Mouse (Mus musculus): ENCODE results near the gene Fam53a. TPM values are rescaled to one million over a fixed set of nuclear protein-coding genes. Genes with fewer than 3 reads are reported as not detected.
A peak's percentile ranks its signal among the peaks of the same experiment; 100 is the strongest.

The Fam53a gene
- 20.5 and 21.0 TPM in 2 replicates for polyA plus RNA-seq (2015; fragmentation: Nextera tagmentation; extraction: Ambion mirVana)

DNA sequence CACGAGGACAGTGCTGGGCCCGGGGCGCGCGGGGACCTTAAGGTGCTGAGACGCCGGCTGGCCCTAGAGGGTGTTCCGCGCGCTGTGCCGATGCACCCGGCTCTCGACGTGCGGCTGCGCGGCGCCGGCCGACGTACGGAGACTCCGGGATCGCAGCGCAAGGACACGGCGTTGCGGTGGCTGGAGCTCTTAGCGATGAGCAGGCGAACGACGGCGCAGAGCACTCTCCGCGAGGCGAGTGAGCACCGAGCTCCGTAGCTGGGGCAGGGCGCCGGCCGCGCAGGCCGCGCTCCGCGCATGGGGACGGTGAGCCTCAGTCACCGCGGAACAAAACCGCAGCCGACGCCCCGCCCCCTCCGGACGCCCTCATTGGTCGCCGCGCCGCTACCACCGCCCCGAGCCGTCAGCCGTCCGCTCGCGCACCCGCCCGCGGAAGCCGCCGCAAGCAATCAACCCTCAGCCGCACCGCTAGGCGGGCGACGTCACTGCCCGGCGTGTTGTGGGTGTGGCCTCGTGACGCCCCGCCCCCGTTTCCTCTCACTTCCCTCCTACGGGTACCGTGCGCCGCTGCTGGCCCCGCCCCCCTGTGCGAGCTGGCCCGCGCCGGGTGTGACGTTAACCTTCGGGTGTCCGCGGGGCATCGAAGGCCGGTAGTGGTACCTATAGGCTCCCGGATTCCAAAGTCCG, at the start of gene Fam53a, which contains the start of gene Gm9903:
Fam53a (minus strand) TSS at position 335 of the 687 bp plus-strand sequence.
Gm9903 (plus strand) TSS at position 625 of the 687 bp plus-strand sequence.
- 2% methylated on average over 80 of the region's 99 CpGs for WGBS (ENCODE audit: insufficient replicate concordance)

GRCm38 (mm10) chr5:33678244-33678643, 48.8 kb upstream of the Fam53a start:
- Histone ChIP-seq H3K4me3 (ENCODE audit: low read depth, low read length) (no peak overlapping the region), H3K9me3 (ENCODE audit: low read length) (no peaks in the 10 kb centered on the region), H3K4me1 (ENCODE audit: insufficient read depth) (no peaks in the 10 kb centered on the region; the same call in 1 of the 2 replicates), H3K4me2 (ENCODE audit: low read depth, low read length) (no peak overlapping the region), H3K27ac (ENCODE audit: low read depth) (no peak overlapping the region), H3K36me3 (replicated peaks; ENCODE audit: insufficient read depth, low read length) (no peaks in the 10 kb centered on the region; the same call in 1 of the 2 replicates), H3K9ac (replicated peaks) (no peak overlapping the region), H3K27me3 (ENCODE audit: insufficient read depth, low read length) (no peaks in the 10 kb centered on the region)
- ATAC-seq, result no peak
- DNase-seq, result no peak
- TF ChIP-seq CTCF (IDR thresholded peaks at IDR 0.05; ENCODE audit: low read depth) (no peak), EP300 (IDR thresholded peaks at IDR 0.05; ENCODE audit: low read depth) (no peak)
- 74% methylated on average over 5 of the region's 5 CpGs for WGBS (ENCODE audit: insufficient replicate concordance)

More for the DNA sequence above, at the start of gene Fam53a, which contains the start of gene Gm9903:
- H3K36me3 ChIP-seq (replicated peaks; ENCODE audit: insufficient read depth, low read length), result no peaks in the 10 kb centered on the region
- no peaks in the 10 kb centered on the region for H3K9me3 ChIP-seq (ENCODE audit: low read length)
- H3K27me3 ChIP-seq (ENCODE audit: insufficient read depth, low read length), result no peaks in the 10 kb centered on the region
- H3K4me1 ChIP-seq (ENCODE audit: insufficient read depth), result peaks cover 23% of the 10 kb centered on the region
- H3K4me3 ChIP-seq (ENCODE audit: low read depth, low read length), result peak within 1 kb of the TSS; percentile 68
- peak; percentile 100 for DNase-seq
- H3K9ac ChIP-seq (replicated peaks), result peak within 1 kb of the TSS; percentile 88
- peak; percentile 96 for ATAC-seq
- peak; percentile 36 for TF ChIP-seq CTCF (IDR thresholded peaks at IDR 0.05; ENCODE audit: low read depth)
- no peak for TF ChIP-seq EP300 (IDR thresholded peaks at IDR 0.05; ENCODE audit: low read depth)
- H3K27ac ChIP-seq (ENCODE audit: low read depth), result peak within 1 kb of the TSS; percentile 85
- peak within 1 kb of the TSS; percentile 92 for H3K4me2 ChIP-seq (ENCODE audit: low read depth, low read length)

DNA sequence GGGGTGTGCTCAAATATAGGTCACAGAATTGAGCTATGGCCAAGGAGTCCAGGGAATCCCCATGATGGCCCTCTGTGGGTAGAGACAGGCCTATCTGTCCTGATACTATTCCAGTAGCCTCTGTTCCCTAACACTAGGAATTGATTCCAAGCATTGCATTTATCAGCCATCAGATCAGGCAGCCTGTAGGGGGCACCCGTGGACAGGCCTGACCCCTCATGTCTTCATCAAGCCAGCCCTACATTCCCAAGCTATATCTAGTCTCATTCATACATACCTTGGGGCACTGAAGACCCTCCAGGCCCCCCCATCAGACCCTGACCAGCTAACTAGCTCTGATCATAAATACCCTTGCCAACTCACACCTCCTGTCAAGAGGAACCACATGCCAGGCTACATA, 46.5 kb upstream of the Fam53a start:
- peak; percentile 77 for TF ChIP-seq CTCF (IDR thresholded peaks at IDR 0.05; ENCODE audit: low read depth)
- TF ChIP-seq EP300 (IDR thresholded peaks at IDR 0.05; ENCODE audit: low read depth), result no peak
- no peak overlapping the region for H3K4me3 ChIP-seq (ENCODE audit: low read depth, low read length)
- H3K9me3 ChIP-seq (ENCODE audit: low read length), result no peaks in the 10 kb centered on the region
- peaks cover 17% of the 10 kb centered on the region for H3K36me3 ChIP-seq (replicated peaks; ENCODE audit: insufficient read depth, low read length)
- 0 out of 2 replicates have a peak, but pooled peaks have one; percentile 23 for ATAC-seq
- H3K27me3 ChIP-seq (ENCODE audit: insufficient read depth, low read length), result no peaks in the 10 kb centered on the region
- H3K9ac ChIP-seq (replicated peaks), result no peak overlapping the region
- no peaks in the 10 kb centered on the region for H3K4me1 ChIP-seq (ENCODE audit: insufficient read depth)
- DNase-seq, result peak; percentile 73
- no peak overlapping the region for H3K4me2 ChIP-seq (ENCODE audit: low read depth, low read length)
- 0% methylated on average over 1 of the region's 1 CpGs for WGBS (ENCODE audit: insufficient replicate concordance)
- H3K27ac ChIP-seq (ENCODE audit: low read depth), result no peak overlapping the region

DNA sequence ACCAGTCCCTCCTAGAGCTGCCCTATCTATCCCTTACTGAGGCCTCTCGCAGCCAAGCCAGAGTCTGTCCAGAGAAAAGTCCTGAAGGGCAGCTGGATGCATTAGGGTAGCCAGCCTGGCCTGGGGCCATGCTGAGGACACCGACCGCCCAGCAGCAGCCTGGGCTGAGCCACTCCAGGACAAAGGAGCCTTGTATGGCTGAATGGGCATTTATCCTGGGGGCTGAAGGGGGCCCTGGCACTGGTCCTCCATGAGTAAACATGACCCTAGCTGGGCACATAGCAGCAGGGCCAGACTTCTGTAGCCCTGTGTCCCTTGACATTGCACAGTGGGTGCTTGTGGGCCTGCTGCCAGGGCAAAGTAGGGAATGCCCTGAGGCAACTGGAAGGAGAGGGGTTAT, 45.0 kb upstream of the Fam53a start:
- ATAC-seq (0 out of 2 replicates have a peak, but pooled peaks have one; percentile 17), DNase-seq (no peak)
- Histone ChIP-seq H3K4me2 (ENCODE audit: low read depth, low read length) (no peak overlapping the region), H3K27ac (ENCODE audit: low read depth) (no peak overlapping the region), H3K4me1 (ENCODE audit: insufficient read depth) (no peaks in the 10 kb centered on the region), H3K9me3 (ENCODE audit: low read length) (no peaks in the 10 kb centered on the region), H3K4me3 (ENCODE audit: low read depth, low read length) (no peak overlapping the region), H3K27me3 (ENCODE audit: insufficient read depth, low read length) (no peaks in the 10 kb centered on the region), H3K9ac (replicated peaks) (no peak overlapping the region), H3K36me3 (replicated peaks; ENCODE audit: insufficient read depth, low read length) (peaks cover 28% of the 10 kb centered on the region)
- WGBS (ENCODE audit: insufficient replicate concordance), result 89% methylated on average over 3 of the region's 3 CpGs
- TF ChIP-seq CTCF (IDR thresholded peaks at IDR 0.05; ENCODE audit: low read depth) (no peak), EP300 (IDR thresholded peaks at IDR 0.05; ENCODE audit: low read depth) (no peak)

GRCm38 (mm10) chr5:33671659-33672058, 42.2 kb upstream of the Fam53a start:
- Histone ChIP-seq H3K27ac (ENCODE audit: low read depth) (no peak overlapping the region), H3K9ac (replicated peaks) (no peak overlapping the region), H3K4me1 (ENCODE audit: insufficient read depth) (no peaks in the 10 kb centered on the region), H3K9me3 (ENCODE audit: low read length) (no peaks in the 10 kb centered on the region), H3K36me3 (replicated peaks; ENCODE audit: insufficient read depth, low read length) (peaks cover 55% of the 10 kb centered on the region), H3K4me2 (ENCODE audit: low read depth, low read length) (no peak overlapping the region), H3K27me3 (ENCODE audit: insufficient read depth, low read length) (no peaks in the 10 kb centered on the region), H3K4me3 (ENCODE audit: low read depth, low read length) (no peak overlapping the region)
- no peak for DNase-seq
- TF ChIP-seq EP300 (IDR thresholded peaks at IDR 0.05; ENCODE audit: low read depth), result no peak
- TF ChIP-seq CTCF (IDR thresholded peaks at IDR 0.05; ENCODE audit: low read depth), result no peak
- WGBS (ENCODE audit: insufficient replicate concordance), result 54% methylated on average over 5 of the region's 5 CpGs
- ATAC-seq, result no peak

GRCm38 (mm10) chr5:33668223-33668622, 38.8 kb upstream of the Fam53a start:
- ATAC-seq (no peak), DNase-seq (no peak)
- H3K4me1 ChIP-seq (ENCODE audit: insufficient read depth), result no peaks in the 10 kb centered on the region
- H3K27ac ChIP-seq (ENCODE audit: low read depth), result no peak overlapping the region
- no peaks in the 10 kb centered on the region for H3K9me3 ChIP-seq (ENCODE audit: low read length)
- no peak overlapping the region for H3K9ac ChIP-seq (replicated peaks)
- no peak overlapping the region for H3K4me3 ChIP-seq (ENCODE audit: low read depth, low read length)
- no peak overlapping the region for H3K4me2 ChIP-seq (ENCODE audit: low read depth, low read length)
- H3K27me3 ChIP-seq (ENCODE audit: insufficient read depth, low read length), result no peaks in the 10 kb centered on the region
- TF ChIP-seq CTCF (IDR thresholded peaks at IDR 0.05; ENCODE audit: low read depth) (peak; percentile 56), EP300 (IDR thresholded peaks at IDR 0.05; ENCODE audit: low read depth) (no peak)
- H3K36me3 ChIP-seq (replicated peaks; ENCODE audit: insufficient read depth, low read length), result peaks cover 79% of the 10 kb centered on the region

All from liver, postnatal 0 days (tissue).